Mouse (Mus musculus): ENCODE measurements around the gene Mybpc2. TPM values are rescaled to one million over a fixed set of nuclear protein-coding genes. Genes with fewer than 3 reads are reported as not detected.

Gene Mybpc2
- total RNA-seq, 2 experiments from 2014 or later = not detected

DNA sequence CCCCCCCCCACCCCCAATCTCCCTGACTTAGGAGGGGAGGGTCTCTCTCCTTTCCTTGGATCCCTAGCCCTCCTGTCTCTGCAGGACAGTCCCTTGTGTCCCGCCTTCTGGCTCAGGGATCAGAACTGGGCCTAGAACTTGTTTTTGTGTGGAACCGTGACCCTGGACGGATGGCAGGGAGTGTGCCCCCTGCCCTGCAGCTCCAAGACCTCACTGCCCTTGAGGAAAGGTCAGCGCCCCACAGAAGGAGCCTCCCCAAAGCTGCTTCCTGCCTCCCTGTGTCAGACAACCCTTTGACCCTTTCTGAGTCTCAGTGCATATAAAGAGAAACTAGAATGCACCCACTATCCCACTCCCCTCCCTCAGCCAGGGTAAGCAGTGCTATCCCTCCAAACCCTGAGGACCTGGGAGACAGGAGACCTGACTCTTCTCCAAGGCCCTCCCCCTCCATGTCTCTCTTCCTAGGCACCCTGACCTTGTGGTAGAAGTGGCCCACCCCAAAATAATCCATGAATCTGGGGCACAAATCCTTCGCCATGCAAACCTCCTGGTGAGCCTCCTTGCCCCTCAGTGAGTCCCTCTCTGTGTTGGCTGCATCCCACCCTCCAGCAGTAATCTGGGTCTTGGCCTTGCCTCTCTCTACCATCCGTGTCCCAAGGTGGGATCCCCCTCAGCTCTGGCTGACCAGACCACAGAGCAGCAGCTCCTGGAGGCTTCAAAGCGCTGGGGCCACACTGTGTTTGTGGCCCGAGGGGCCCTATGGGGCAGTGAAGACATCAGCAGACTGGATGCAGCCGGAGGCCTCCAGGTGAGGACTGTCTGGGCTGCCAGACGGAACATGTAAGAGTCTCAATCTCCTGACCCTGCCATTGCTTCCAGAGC lies 58.2 kb downstream of the Mybpc2 start:
- ATAC-seq (ENCODE audit: poor library complexity, severe bottlenecking) = no peak

DNA sequence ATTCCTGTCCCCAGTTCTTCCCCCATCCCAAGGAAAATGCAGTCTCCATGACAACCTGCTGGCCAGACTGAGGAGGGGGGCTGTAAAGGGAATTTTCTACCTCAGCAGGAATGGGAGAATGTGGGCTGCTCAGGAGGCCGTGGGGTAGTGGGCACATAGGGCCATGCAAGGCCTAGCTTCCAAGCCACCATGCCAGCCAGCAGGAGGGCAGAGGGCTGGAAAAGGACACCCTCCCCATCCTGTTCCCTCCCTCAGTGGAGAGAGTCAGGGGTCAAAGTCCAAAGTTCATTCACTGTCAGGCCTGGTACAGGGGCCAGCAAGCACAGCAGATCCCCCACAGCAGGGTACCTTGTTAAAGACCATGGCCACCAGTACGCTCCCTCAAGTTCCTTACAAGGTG lies 59.3 kb downstream of the Mybpc2 start, which contains the start of gene Aspdh:
TSS of gene Aspdh (plus strand) at position 281 of the 400 bp plus-strand sequence.
- ATAC-seq (ENCODE audit: poor library complexity, severe bottlenecking) = no peak

DNA sequence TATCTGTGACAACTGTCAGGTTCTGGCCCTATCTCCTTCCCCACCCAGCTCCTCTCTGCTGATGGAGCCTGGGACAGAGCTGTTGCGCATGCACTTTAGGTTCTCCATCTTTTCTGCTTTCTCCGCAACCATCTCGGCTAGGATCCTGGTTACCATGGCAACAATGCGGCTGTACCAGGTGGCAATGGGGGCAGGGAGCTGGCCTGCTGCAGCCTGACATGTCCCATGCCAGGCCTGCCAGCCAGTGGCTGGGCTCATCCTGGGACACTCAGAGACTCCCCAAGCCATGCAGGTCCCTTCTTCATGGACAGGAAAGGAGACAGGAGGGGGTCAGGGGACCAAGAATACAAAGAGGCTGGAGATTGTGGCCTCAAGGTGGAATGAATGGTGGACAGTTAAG lies 59.9 kb downstream of the Mybpc2 start:
- ATAC-seq (ENCODE audit: poor library complexity, severe bottlenecking) = no peak

DNA sequence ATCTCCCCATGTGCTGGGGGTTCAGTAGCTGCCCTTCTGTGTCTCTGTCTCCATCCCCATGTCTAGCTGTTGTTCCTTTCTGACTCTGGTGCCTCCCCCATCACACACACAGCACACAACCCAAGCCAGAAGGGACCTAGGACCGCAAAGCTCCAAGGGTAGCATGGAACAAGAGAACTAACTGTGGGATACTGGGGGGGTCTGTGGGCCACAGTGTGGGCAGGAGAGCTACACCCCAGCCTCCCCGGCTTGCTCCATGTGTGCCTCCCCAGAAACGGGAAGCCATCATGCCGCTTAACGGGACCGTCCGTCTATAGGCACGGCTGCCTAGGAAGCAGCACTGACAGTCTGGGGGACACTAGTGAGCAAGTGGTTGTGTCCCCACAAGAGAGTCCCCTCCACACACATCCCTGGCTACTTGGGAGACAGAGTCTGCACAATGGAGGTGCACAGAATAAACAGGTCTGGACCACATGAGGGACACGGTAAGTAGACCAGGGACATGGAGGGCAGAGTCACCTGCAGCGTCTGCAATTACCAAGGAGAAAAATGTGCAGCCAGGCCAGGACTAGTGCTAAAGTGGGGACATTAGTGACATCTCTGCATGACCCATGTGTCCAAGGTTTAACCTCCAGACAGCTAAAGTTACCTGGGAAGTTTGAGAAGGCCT lies 60.8 kb downstream of the Mybpc2 start:
- no peak for ATAC-seq (ENCODE audit: poor library complexity, severe bottlenecking)

DNA sequence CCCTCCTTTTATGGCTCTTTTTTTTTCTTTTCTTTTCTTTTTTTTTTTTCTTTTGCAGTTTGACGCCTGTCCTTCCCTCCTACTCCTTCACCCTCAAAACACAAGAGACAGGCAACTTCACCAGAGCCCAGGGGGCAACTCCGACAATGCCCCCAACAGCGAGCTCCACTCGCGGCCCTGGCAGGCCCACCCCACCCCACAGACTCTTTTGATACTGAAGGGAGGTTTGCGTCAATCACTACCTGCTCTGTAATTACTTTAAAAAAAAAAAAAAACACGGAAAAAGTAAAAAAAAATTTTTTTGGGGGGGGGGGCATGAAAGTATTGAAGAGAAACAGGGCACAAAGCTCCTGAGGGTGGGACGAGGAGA lies 61.4 kb downstream of the Mybpc2 start:
- no peak for ATAC-seq (ENCODE audit: poor library complexity, severe bottlenecking)

DNA sequence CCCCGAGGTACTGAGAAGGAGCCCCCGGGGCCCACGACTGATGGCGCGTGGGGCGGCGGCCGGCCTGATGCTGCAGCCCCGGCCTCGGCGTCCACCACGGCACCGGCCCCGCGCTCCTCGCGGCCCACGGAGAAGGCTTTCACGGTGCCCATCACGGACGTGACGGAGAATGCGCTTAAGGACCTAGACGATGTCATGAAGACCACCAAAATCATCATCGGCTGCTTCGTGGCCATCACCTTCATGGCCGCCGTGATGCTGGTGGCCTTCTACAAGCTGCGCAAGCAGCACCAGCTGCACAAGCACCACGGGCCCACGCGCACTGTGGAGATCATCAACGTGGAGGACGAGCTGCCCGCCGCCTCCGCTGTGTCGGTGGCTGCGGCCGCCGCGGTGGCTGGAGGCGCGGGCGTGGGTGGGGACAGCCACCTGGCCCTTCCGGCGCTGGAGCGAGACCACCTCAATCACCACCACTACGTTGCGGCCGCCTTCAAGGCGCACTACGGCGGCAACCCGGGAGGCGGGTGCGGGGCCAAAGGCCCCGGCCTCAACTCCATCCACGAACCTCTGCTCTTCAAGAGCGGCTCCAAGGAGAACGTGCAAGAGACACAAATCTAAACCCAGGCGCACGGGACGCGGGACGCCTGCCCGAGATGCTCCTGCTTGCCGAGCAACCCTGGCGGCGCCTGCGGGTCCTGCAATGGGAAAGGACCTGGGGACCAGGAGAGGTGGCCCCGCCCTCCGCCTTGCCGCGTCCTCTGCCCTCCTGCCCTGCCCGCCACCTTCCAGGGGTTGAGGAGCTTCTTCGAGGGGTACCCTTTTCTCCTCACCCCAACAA lies 62.0 kb downstream of the Mybpc2 start:
- no peak for ATAC-seq (ENCODE audit: poor library complexity, severe bottlenecking)

DNA sequence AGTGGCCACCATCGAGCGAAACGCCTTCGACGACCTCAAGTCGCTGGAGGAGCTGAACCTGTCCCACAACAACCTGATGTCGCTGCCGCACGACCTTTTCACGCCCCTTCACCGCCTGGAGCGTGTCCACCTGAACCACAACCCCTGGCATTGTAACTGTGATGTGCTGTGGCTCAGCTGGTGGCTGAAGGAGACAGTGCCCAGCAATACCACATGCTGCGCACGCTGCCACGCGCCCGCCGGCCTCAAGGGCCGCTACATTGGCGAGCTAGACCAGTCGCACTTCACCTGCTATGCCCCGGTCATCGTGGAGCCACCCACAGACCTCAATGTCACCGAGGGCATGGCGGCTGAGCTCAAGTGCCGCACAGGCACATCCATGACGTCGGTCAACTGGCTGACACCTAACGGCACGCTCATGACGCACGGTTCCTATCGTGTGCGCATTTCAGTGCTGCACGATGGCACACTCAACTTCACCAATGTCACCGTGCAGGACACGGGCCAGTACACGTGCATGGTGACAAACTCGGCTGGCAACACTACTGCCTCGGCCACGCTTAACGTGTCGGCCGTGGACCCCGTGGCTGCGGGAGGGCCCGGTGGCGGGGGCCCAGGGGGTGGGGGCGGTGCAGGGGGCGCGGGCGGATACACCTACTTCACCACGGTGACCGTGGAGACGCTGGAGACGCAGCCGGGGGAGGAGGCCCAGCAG lies 62.8 kb downstream of the Mybpc2 start:
- ATAC-seq (ENCODE audit: poor library complexity, severe bottlenecking) = no peak

DNA sequence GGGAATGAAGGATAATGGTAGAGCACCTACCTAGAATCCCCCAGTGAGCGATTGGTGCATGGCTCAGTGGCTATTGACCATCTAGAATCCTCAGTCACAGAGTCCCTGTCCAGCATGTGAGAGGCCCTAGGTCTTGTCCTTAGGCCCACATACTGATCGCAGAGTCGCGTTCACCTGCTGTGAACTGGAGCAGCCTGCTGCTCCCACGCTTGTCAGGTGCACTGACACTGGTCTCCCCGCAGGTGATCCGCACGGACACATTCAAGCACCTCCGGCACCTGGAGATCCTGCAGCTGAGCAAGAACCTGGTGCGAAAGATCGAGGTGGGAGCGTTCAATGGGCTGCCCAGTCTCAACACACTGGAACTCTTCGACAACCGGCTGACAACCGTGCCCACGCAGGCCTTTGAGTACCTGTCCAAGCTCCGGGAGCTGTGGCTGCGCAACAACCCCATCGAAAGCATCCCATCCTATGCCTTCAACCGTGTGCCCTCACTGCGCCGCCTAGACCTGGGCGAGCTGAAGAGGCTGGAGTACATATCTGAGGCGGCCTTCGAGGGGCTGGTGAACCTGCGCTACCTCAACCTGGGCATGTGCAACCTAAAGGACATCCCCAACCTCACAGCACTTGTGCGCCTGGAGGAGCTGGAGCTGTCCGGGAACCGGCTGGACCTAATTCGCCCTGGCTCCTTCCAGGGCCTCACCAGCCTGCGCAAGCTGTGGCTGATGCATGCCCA lies 63.5 kb downstream of the Mybpc2 start:
- ATAC-seq (ENCODE audit: poor library complexity, severe bottlenecking) = no peak

DNA sequence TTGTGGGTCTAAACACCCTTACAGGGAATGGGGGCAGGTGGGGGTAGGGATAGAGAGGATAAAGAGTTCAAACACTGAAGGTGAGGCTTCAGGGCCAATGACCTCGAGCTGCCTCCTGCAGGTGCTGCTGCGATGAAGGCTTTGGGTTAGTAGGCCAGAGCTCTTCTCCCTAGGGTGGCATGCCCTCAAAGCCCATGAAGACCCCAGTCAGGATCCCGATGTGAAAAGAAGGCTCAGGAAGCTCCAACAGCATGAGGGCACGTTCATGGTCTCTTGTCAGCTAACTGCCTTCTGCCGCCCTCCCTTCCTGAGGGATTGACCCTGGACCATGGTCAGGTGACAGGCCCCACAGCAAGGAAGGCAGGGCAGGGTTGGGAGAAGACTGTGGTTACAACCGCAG lies 64.4 kb downstream of the Mybpc2 start:
- ATAC-seq (ENCODE audit: poor library complexity, severe bottlenecking) = no peak

DNA sequence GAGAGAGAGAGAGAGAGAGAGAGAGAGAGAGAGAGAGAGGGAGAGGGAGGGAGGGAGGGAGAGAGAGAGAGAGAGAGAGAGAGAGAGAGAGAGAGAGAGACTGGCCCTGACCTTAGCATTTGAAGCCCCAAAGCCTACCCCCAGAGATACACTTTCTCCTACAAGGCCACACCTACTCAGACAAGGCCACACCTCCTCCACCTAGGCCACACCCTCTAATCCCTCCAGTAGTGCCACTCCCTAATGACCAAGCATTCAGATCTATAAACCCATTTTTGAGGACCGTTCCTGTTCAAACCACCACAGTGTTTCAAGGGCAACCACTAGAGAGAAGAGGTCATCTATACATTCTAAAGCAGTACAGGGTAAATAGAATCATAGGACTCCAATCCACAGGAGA lies 68.2 kb downstream of the Mybpc2 start:
- ATAC-seq (ENCODE audit: poor library complexity, severe bottlenecking) = no peak

DNA sequence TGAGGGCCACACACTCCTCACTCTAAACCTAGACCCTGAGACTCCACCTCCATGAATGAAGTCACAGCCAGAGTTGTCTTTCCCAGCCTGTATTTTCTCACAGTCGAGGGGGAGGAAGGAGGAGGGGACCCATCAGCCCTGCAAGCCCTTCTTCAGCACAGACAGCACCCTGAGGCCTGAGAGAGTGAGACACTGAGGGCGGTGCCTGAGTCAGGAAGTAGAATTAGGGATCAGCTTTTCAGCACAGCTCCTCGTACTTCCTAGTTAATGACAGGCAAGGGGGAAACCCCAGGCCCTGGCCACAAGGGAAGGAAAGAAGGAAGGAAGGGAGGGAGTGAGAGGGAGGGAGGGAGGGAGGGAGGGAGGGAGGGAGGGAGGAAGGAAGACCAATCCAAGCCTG lies 71.2 kb downstream of the Mybpc2 start:
- peak; percentile 33; the same call in 1 of the 2 replicates for ATAC-seq (ENCODE audit: poor library complexity, severe bottlenecking)

Other genes starting within 250 kb of the Mybpc2 start
- 0.80 and 1.9 TPM in 2 replicates for gene Clec11a, start 217.8 kb downstream of the Mybpc2 start, total RNA-seq (2015)
- gene Clec11a, start 217.8 kb downstream of the Mybpc2 start, total RNA-seq (2017) = 0.77 and 1.7 TPM in 2 replicates
- 0.02 and 0.07 TPM in 2 replicates for gene Shank1, start 214.4 kb downstream of the Mybpc2 start, total RNA-seq (2015)
- not detected in 2 replicates for gene Shank1, start 214.4 kb downstream of the Mybpc2 start, total RNA-seq (2017)
- gene Syt3, start 140.6 kb downstream of the Mybpc2 start, total RNA-seq (2015) = 0.29 TPM in 1 of 2 replicates, not detected in the other
- gene Syt3, start 140.6 kb downstream of the Mybpc2 start, total RNA-seq (2017) = 0.22 TPM in 1 of 2 replicates, not detected in the other
- 0.42 TPM in 1 of 2 replicates, not detected in the other for gene 1700008O03Rik, start 138.8 kb downstream of the Mybpc2 start, total RNA-seq (2015)
- gene 1700008O03Rik, start 138.8 kb downstream of the Mybpc2 start, total RNA-seq (2017) = not detected in 2 replicates
- gene Lrrc4b, start 95.6 kb downstream of the Mybpc2 start, total RNA-seq (2015) = not detected in 2 replicates
- gene Lrrc4b, start 95.6 kb downstream of the Mybpc2 start, total RNA-seq (2017) = not detected in 2 replicates
- not detected in 2 replicates for gene Aspdh, start 59.3 kb downstream of the Mybpc2 start, total RNA-seq (2015)
- not detected in 2 replicates for gene Aspdh, start 59.3 kb downstream of the Mybpc2 start, total RNA-seq (2017)
- gene Josd2, start 56.7 kb downstream of the Mybpc2 start, total RNA-seq (2015) = 18.2 and 20.3 TPM in 2 replicates
- gene Josd2, start 56.7 kb downstream of the Mybpc2 start, total RNA-seq (2017) = 12.5 and 14.0 TPM in 2 replicates
- 42.4 and 47.4 TPM in 2 replicates for gene Emc10, start 28.1 kb downstream of the Mybpc2 start, total RNA-seq (2015)
- gene Emc10, start 28.1 kb downstream of the Mybpc2 start, total RNA-seq (2017) = 23.1 and 27.4 TPM in 2 replicates
- gene Fam71e1, start 28.1 kb downstream of the Mybpc2 start, total RNA-seq (2015) = 1.7 and 2.0 TPM in 2 replicates
- 0.12 TPM in 1 of 2 replicates, not detected in the other for gene Fam71e1, start 28.1 kb downstream of the Mybpc2 start, total RNA-seq (2017)
- 3.2 and 3.8 TPM in 2 replicates for gene Spib, start 7.4 kb upstream of the Mybpc2 start, total RNA-seq (2015)
- gene Spib, start 7.4 kb upstream of the Mybpc2 start, total RNA-seq (2017) = 4.1 and 6.4 TPM in 2 replicates
- gene Pold1, start 24.2 kb upstream of the Mybpc2 start, total RNA-seq (2015) = 36.1 and 44.3 TPM in 2 replicates
- 39.4 and 48.4 TPM in 2 replicates for gene Pold1, start 24.2 kb upstream of the Mybpc2 start, total RNA-seq (2017)
- 47.4 and 51.5 TPM in 2 replicates for gene Nr1h2, start 29.3 kb upstream of the Mybpc2 start, total RNA-seq (2015)
- 50.7 and 70.7 TPM in 2 replicates for gene Nr1h2, start 29.3 kb upstream of the Mybpc2 start, total RNA-seq (2017)
- gene Napsa, start 47.7 kb upstream of the Mybpc2 start, total RNA-seq (2015) = 473 and 485 TPM in 2 replicates
- 207 and 235 TPM in 2 replicates for gene Napsa, start 47.7 kb upstream of the Mybpc2 start, total RNA-seq (2017)
- 0.41 and 0.67 TPM in 2 replicates for gene Kcnc3, start 66.0 kb upstream of the Mybpc2 start, total RNA-seq (2015)
- gene Kcnc3, start 66.0 kb upstream of the Mybpc2 start, total RNA-seq (2017) = not detected in 2 replicates
- gene Myh14, start 146.2 kb upstream of the Mybpc2 start, total RNA-seq (2015) = not detected in 2 replicates
- not detected in 2 replicates for gene Myh14, start 146.2 kb upstream of the Mybpc2 start, total RNA-seq (2017)
- gene Izumo2, start 184.1 kb upstream of the Mybpc2 start, total RNA-seq (2015) = not detected in 2 replicates
- not detected in 2 replicates for gene Izumo2, start 184.1 kb upstream of the Mybpc2 start, total RNA-seq (2017)
- 48.8 and 53.1 TPM in 2 replicates for gene Vrk3, start 223.8 kb upstream of the Mybpc2 start, total RNA-seq (2015)
- 51.5 and 52.3 TPM in 2 replicates for gene Vrk3, start 223.8 kb upstream of the Mybpc2 start, total RNA-seq (2017)
- gene Zfp473, start 226.4 kb upstream of the Mybpc2 start, total RNA-seq (2015) = 1.4 and 1.5 TPM in 2 replicates
- 1.8 and 2.3 TPM in 2 replicates for gene Zfp473, start 226.4 kb upstream of the Mybpc2 start, total RNA-seq (2017)